Mouse (Mus musculus): ENCODE data around the gene Ambra1. TPM values are rescaled to one million over a fixed set of nuclear protein-coding genes. Genes with fewer than 3 reads are reported as not detected.

Ambra1 gene
- total RNA-seq, 2 experiments from 2014 or later: 51.1 to 52.3 TPM

- DNase-seq (ENCODE audit: low spot score in 2 of 2): peak; percentile 40 to 75
These were observed 140.8 kb downstream of the Ambra1 start for GRCm38 (mm10) chr2:91870754-91871153.

GRCm38 (mm10) chr2:91871225-91871624, 141.3 kb downstream of the Ambra1 start:
- no peak for DNase-seq (ENCODE audit: low spot score in 2 of 2)

GRCm38 (mm10) chr2:91872658-91873057, 142.7 kb downstream of the Ambra1 start:
- DNase-seq (ENCODE audit: low spot score in 2 of 2): no peak

- DNase-seq (ENCODE audit: low spot score in 2 of 2): no peak
These were observed 146.3 kb downstream of the Ambra1 start for GRCm38 (mm10) chr2:91876000-91876805.

GRCm38 (mm10) chr2:91876806-91877140, 146.8 kb downstream of the Ambra1 start:
- DNase-seq (ENCODE audit: low spot score in 2 of 2): no peak

- no peak for DNase-seq (ENCODE audit: low spot score in 2 of 2)
These were observed 148.7 kb downstream of the Ambra1 start for GRCm38 (mm10) chr2:91878387-91879180.

- DNase-seq (ENCODE audit: low spot score in 2 of 2): peak; percentile 41 to 73
These were observed 154.0 kb downstream of the Ambra1 start for GRCm38 (mm10) chr2:91883961-91884360.

- DNase-seq (ENCODE audit: low spot score in 2 of 2): no peak
These were observed 154.7 kb downstream of the Ambra1 start for GRCm38 (mm10) chr2:91884616-91885015.

- DNase-seq (ENCODE audit: low spot score in 2 of 2): no peak
These were observed 164.8 kb downstream of the Ambra1 start for GRCm38 (mm10) chr2:91894716-91895115.

GRCm38 (mm10) chr2:91895401-91895800, 165.5 kb downstream of the Ambra1 start:
- DNase-seq (ENCODE audit: low spot score in 2 of 2): no peak

- no peak for DNase-seq (ENCODE audit: low spot score in 2 of 2)
These were observed 168.0 kb downstream of the Ambra1 start for GRCm38 (mm10) chr2:91897968-91898367.

- DNase-seq (ENCODE audit: low spot score in 2 of 2): peak in 1 of 2 experiments; percentile 54
These were observed 169.2 kb downstream of the Ambra1 start for GRCm38 (mm10) chr2:91899141-91899540.

GRCm38 (mm10) chr2:91900431-91900830, 170.5 kb downstream of the Ambra1 start:
- no peak for DNase-seq (ENCODE audit: low spot score in 2 of 2)

GRCm38 (mm10) chr2:91902336-91902735, 172.4 kb downstream of the Ambra1 start:
- no peak for DNase-seq (ENCODE audit: low spot score in 2 of 2)

- no peak for DNase-seq (ENCODE audit: low spot score in 2 of 2)
These were observed 173.4 kb downstream of the Ambra1 start for GRCm38 (mm10) chr2:91903171-91903925.

GRCm38 (mm10) chr2:91904618-91905307, 174.8 kb downstream of the Ambra1 start:
- DNase-seq (ENCODE audit: low spot score in 2 of 2): peak in 1 of 2 experiments; percentile 43

GRCm38 (mm10) chr2:91906141-91906540, 176.2 kb downstream of the Ambra1 start:
- peak in 1 of 2 experiments; percentile 59 for DNase-seq (ENCODE audit: low spot score in 2 of 2)

GRCm38 (mm10) chr2:91912616-91913015, 182.7 kb downstream of the Ambra1 start:
- DNase-seq (ENCODE audit: low spot score in 2 of 2): no peak

GRCm38 (mm10) chr2:91913328-91914110, 183.6 kb downstream of the Ambra1 start:
- DNase-seq (ENCODE audit: low spot score in 2 of 2): no peak

- DNase-seq (ENCODE audit: low spot score in 2 of 2): no peak
These were observed 186.5 kb downstream of the Ambra1 start for GRCm38 (mm10) chr2:91916346-91916977.

Measured in layer of hippocampus, adult 18-20 months (tissue).